Mouse (Mus musculus): ENCODE measurements around the gene Samd4.

Gene Samd4

GRCm38 (mm10) chr14:47000786-47001761 is 118.4 kb downstream of the Samd4 start:
- no peak for DNase-seq

GRCm38 (mm10) chr14:47004161-47004560 is 121.5 kb downstream of the Samd4 start:
- DNase-seq, result peak; percentile 25

DNA sequence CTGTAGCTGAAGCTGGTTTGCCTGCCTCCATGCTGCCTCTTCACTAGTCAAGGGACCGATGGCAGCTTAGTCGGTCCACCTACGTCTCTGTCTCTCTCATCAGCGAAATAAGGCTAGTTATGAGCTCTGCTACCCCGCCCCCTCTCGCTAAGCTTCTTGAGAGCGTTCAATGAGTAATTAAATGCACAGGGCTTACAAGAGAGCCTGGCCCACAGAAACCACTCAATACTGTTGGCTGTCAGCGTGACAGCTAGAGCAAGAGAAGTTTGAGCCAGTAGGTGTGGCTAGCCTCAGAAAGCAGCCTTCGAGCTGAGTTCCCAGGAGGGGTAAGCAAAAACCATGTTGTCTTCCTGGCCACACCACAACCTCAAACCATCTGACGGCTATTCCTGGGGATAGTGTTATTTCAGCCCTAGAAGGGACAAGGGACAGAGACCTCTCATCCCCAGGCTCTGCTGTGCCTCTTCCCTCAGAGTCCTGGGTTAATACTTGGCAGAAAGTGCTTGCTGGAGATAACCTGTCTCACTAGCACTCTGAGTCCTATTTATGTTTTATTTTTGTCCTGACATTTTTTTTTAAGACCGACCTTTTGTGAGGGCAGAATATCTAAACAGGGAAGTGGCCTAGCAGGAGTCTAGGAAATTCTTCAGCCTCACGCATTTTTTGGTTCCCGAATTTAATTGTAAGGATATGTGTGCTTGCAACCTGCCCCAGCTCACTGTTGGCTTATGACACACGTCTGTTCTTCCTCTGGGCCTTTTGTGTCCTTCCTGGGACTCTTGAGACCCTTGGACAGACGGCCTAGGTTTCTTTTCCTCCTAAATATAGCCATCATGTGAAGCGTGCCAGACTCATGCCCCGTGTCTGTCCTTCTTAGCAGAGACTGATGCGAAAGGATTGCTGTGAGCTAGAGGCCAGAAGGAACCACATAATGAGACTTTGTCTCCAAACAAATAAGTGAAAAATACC is 128.8 kb downstream of the Samd4 start:
- DNase-seq, result no peak

GRCm38 (mm10) chr14:47015618-47016017 is 133.0 kb downstream of the Samd4 start:
- no peak for DNase-seq

GRCm38 (mm10) chr14:47017658-47018057 is 135.0 kb downstream of the Samd4 start:
- DNase-seq, result no peak

DNA sequence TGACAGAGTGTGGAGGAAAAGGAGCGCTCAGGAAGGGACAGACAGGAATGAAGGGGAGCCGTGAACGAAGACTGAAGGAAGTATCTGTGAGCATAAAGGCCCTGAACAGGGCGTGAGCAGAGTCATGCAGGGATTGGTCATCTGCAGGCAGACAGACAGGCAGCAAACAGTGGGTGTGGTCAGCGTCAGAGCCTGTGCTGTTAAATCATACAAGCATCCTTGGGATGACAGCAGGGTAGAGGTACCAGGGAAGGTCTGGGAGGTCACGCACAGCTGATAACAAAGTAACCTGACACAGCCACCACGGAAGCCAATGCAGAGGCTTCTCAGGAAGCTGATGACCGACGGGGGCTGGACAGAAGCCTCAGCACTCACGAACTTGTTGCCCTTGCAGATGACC is 138.2 kb downstream of the Samd4 start:
- no peak for DNase-seq

GRCm38 (mm10) chr14:47023529-47023928 is 140.9 kb downstream of the Samd4 start:
- DNase-seq, result no peak

GRCm38 (mm10) chr14:47027431-47028118 is 144.9 kb downstream of the Samd4 start:
- DNase-seq, result no peak

DNA sequence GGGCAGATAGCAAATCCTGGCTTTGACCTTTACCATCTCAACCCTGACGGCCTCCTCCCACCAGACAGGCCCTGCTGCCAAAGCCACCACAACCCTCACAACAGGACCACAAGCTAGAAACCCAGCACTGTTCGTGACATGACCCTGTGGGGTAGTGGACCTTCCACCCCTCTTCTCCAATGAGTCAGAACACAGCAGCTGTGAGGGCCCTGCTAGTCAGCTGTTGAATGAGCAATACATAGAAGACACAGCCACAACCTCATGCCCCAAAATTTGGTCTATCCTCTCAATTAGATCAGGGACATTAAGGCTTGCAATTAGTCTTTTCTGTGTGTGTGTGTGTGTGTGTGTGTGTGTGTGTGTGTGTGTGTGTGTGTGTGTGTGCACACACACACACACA is 148.9 kb downstream of the Samd4 start:
- DNase-seq, result no peak

- DNase-seq, result no peak
These were observed 149.5 kb downstream of the Samd4 start for GRCm38 (mm10) chr14:47032140-47032539.

GRCm38 (mm10) chr14:47033423-47033822 is 150.8 kb downstream of the Samd4 start:
- DNase-seq, result no peak

- no peak for DNase-seq
These were observed 159.0 kb downstream of the Samd4 start for GRCm38 (mm10) chr14:47041699-47042098.

- DNase-seq, result no peak
These were observed 166.4 kb downstream of the Samd4 start for GRCm38 (mm10) chr14:47049051-47049450.

DNA sequence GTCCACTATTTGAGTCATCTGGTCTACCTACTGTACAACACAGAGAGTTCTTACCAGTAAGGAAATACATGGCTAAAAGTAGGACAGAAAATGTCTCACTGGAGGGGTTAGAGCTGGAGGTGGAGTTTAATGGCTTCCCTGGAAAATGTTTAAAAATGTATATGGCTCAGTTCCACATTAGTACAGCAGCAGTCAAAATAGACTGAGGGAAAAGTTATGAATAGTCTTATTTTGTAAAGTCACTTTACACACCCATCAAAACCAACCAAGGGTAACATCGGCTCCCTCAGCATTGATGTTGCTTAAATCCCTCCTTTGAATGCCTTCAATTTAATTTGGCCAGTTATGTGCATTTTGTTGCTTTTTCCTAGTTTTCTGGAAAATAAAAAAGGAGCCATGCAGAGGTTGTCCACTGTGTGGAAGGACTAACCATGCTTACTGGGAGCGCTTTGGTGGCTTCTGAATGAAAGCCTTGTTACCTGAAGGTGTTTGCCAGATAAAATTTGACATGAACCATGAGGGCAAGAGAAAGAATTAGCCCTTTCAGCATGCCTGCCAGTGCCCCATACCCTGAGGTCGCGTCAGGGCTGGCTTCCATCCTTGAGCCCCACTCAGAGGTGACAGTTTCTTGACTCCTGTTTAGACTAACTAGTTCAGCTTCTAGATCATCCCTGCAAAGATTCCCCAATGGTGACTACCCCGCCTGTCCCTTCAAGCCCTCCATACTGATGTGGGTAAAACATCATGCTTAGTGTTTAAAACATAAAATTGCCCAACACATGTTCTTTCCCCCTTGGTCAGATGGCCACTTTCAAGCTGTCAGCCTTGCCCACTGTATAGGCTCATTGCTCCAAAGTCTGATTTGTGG is 169.3 kb downstream of the Samd4 start:
- no peak for DNase-seq

- no peak for DNase-seq
These were observed 170.4 kb downstream of the Samd4 start for GRCm38 (mm10) chr14:47053101-47053500.

GRCm38 (mm10) chr14:47053824-47054223 is 171.2 kb downstream of the Samd4 start:
- no peak for DNase-seq

DNA sequence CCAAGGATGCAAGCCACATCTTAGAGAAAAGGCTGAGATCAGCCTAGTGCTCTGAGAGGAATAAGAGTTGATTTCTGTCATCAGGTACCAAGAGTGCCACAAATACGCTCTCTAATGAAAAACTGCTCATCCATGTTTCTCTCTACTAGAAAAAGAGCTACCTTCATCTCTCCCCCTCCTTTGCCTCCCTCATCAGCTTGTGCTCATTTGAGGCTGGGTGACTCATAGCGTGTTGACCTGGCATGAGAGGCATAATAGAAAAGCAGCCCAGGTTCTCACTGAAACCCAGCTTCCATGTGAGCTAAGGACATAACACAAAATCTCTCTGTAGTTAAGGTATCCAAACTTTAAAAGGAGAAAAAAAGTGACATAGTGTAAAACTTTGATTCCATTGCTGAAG is 176.3 kb downstream of the Samd4 start:
- DNase-seq, result no peak

- DNase-seq, result no peak
These were observed 182.4 kb downstream of the Samd4 start for GRCm38 (mm10) chr14:47065067-47065466.

DNA sequence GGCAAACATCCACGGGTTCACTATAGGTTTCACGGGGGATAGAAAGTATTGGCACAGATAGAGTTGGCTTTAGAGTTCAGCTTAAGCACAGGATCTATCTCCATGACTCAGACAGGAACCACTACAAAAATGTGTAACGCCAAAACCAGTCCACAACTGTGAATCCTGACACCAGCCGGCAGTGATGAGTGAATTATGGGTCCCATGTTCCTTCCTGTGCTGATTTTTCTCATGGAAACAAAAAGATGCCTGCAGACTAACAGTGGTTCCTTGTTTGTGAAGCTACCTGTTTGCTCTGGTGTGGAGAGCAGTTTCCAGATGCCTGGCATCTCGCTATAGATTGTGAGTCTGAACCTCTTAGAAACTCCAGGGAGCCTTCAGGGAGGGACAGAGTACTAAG is 184.2 kb downstream of the Samd4 start:
- no peak for DNase-seq

- peak; percentile 21 for DNase-seq
These were observed 191.5 kb downstream of the Samd4 start for GRCm38 (mm10) chr14:47074045-47074666.

GRCm38 (mm10) chr14:47075010-47075677 is 192.5 kb downstream of the Samd4 start:
- DNase-seq, result no peak

Measured in cerebellum, adult 11 months (tissue).